Mouse (Mus musculus) NIH3T3 (cell line): ENCODE measurements around the gene Sbp.

Source experiments
- DNase-seq: peaks from one replicate; pipeline ENCODE4 v3.0.0-alpha.2; 2012; ENCODE audit warnings: low read depth

Gene Sbp

GRCm38 (mm10) chr17:23992789-23993553 lies 51.5 kb downstream of the Sbp start:
- no peak for DNase-seq

GRCm38 (mm10) chr17:23993559-23994428 lies 52.3 kb downstream of the Sbp start:
- DNase-seq: peak; percentile 87

- DNase-seq: no peak
Observed at GRCm38 (mm10) chr17:23994667-23995066, 53.2 kb downstream of the Sbp start.
